Mouse (Mus musculus) ES-Bruce4 (cell line): ENCODE measurements at regions not wholly inside any gene's neighbourhood (a gene's known extent, or its start where the extent isn't known, plus 50 kb on each side); places are given as distances from the start of the nearest gene placed in this dataset.

ENCODE experiments used
- CTCF ChIP-seq: IDR thresholded peaks from one replicate; pipeline ENCODE4 v1.8.1; 2011; ENCODE audit warnings: low read depth, low read length
- EP300 ChIP-seq: IDR thresholded peaks from 2 replicates; pipeline ENCODE4 v1.6.1; 2011; ENCODE audit warnings: low read depth, low read length; ENCODE audit not compliant: insufficient read depth
- POLR2A ChIP-seq: IDR thresholded peaks from one replicate; pipeline ENCODE4 v1.8.1; 2011; ENCODE audit warnings: low read length; ENCODE audit not compliant: insufficient read depth

DNA sequence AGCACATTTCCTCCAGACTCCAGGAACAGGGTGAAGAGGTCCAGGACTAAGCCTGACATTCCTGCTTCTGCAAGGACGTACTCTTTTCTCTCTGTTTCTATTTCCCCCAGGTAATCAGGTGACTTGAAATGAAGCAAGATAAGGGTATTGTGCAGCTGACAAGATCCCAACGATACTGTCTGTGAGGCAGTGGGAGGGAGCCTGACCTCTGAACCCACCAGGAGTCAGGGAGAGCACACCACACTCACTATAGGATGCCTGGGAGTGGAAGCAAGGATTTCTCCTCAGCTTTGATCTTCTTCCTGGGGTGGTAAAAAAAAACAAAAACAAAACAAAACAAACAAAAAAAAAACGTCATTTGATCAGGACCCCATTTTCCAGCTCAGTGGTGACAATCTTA, 141.1 kb upstream of the A230072I06Rik start:
- no peak for TF ChIP-seq EP300
- no peak for TF ChIP-seq CTCF
- TF ChIP-seq POLR2A, result no peak
